Mouse (Mus musculus) limb, embryonic 12.5 days (tissue): ENCODE measurements around the gene Gprc5c. TPM values are rescaled to one million over a fixed set of nuclear protein-coding genes. Genes with fewer than 3 reads are reported as not detected.

Experiments used
- ATAC-seq: fragments of 200-750 bp; cut with Nextera tagmentation; 2 replicates; pipeline ENCODE4 v1.8.0; 2017; ENCODE audit warnings: low read depth, moderate TSS enrichment; ENCODE audit not compliant: insufficient number of reproducible peaks, insufficient read depth, low FRiP score, low TSS enrichment
- H3K27ac ChIP-seq: fragments of 300-500 bp; sonication (generic); 2 replicates; pipeline ENCODE4 v1.5.1; 2016; ENCODE audit warnings: mild to moderate bottlenecking, moderate library complexity
- H3K27me3 ChIP-seq: fragments of 300-500 bp; sonication (generic); 2 replicates; pipeline ENCODE4 v1.6.1; 2016; ENCODE audit warnings: mild to moderate bottlenecking, moderate library complexity
- H3K36me3 ChIP-seq: fragments of 300-500 bp; sonication (generic); 2 replicates; pipeline ENCODE4 v1.6.1; 2016; ENCODE audit warnings: mild to moderate bottlenecking, moderate library complexity
- H3K4me1 ChIP-seq: fragments of 300-500 bp; sonication (generic); replicated peaks from 2 replicates; pipeline ENCODE4 v1.6.1; 2016
- H3K4me2 ChIP-seq: fragments of 300-500 bp; sonication (generic); 2 replicates; pipeline ENCODE4 v1.6.1; 2016; ENCODE audit warnings: mild to moderate bottlenecking, moderate library complexity
- H3K4me3 ChIP-seq: fragments of 300-500 bp; sonication (generic); replicated peaks from 2 replicates; pipeline ENCODE4 v1.5.1; 2016; ENCODE audit warnings: mild to moderate bottlenecking
- H3K9ac ChIP-seq: fragments of 300-500 bp; sonication (generic); replicated peaks from 2 replicates; pipeline ENCODE4 v1.6.1; 2016; ENCODE audit warnings: mild to moderate bottlenecking, moderate library complexity
- H3K9me3 ChIP-seq: fragments of 300-500 bp; sonication (generic); 2 replicates; pipeline ENCODE4 v1.6.1; 2016; ENCODE audit warnings: mild to moderate bottlenecking, moderate library complexity
- WGBS: fragments of 180-500 bp; shearing (Covaris S2); methylation state at CpG from one replicate; pipeline ENCODE4 v1.1.7; 2016; 5-methylcytosine and 5-hydroxymethylcytosine counted together
- polyA plus RNA-seq: library from polyadenylated mRNA; unstranded; fragments of >200 nt; fragmentation: Nextera tagmentation; extraction: Ambion mirVana; gene quantifications from 2 replicates; pipeline ENCODE4 v1.2.1, GENCODE M21; 2016

Gprc5c gene
- 50.7 and 53.8 TPM in 2 replicates for polyA plus RNA-seq

- ATAC-seq: 0 out of 2 replicates have a peak, but pooled peaks have one; percentile 1
- no peaks in the 10 kb centered on the region for H3K36me3 ChIP-seq
- H3K27ac ChIP-seq: peak within 1 kb of the TSS; percentile 98
- H3K9me3 ChIP-seq: no peaks in the 10 kb centered on the region
- under 1% methylated on average over 37 of the region's 43 CpGs for WGBS
- H3K27me3 ChIP-seq: no peaks in the 10 kb centered on the region
- H3K4me3 ChIP-seq: peak within 1 kb of the TSS; percentile 85
- peaks cover 49% of the 10 kb centered on the region for H3K4me1 ChIP-seq
- peak within 1 kb of the TSS; percentile 95 for H3K4me2 ChIP-seq
- H3K9ac ChIP-seq: peak within 1 kb of the TSS; percentile 94
These were observed at the start of gene Gprc5c for GRCm38 (mm10) chr11:114850452-114851268. TSS of gene Gprc5c (plus strand) at chr11:114851152.

- Histone ChIP-seq H3K4me1 (peaks cover 10% of the 10 kb centered on the region), H3K9me3 (no peaks in the 10 kb centered on the region; the same call in 1 of the 2 replicates), H3K27ac (no peak overlapping the region), H3K27me3 (no peaks in the 10 kb centered on the region), H3K4me3 (no peak overlapping the region), H3K4me2 (no peak overlapping the region), H3K36me3 (no peaks in the 10 kb centered on the region), H3K9ac (no peak overlapping the region)
- WGBS: 83% methylated on average over 1 of the region's 1 CpGs
- ATAC-seq: no peak
These were observed 49.0 kb upstream of the Gprc5c start for GRCm38 (mm10) chr11:114801906-114802305.

DNA sequence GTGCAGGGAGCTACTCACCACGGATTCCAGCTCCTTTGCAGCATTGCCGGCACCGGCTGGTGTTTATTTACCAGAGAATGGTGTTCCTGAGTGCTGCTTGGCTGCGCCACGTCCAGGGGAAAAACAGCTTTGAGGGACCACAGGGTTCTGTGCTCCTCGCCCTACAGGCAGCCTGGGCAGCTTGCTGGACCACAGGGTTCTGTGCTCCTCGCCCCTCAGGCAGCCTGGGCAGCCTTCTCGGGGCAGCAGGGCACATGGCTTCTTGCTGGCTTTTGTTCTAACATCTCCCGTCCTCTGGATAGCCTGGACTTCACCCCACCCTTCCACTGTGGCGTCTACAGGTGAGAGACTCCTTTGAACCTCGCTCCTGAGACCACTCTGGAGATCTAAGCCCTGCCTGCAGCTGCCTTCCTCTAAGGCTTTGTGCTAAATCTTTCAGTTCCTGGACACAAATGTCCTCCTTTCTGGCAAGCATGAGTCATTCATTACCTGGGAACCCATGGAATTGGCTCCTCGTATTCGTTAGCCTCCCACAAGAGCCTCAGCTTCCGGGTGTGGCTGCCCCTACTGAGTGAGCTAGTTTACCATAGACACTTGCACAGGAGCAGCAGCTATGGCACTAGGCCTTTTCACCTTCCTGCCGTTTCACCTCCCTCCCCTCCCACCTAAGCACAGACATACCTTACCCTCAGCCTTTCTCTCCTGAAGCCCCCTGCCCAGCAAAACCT, 48.2 kb upstream of the Gprc5c start:
- Histone ChIP-seq H3K27me3 (no peaks in the 10 kb centered on the region), H3K27ac (no peak overlapping the region), H3K9me3 (no peaks in the 10 kb centered on the region; the same call in 1 of the 2 replicates), H3K36me3 (no peaks in the 10 kb centered on the region), H3K4me2 (no peak overlapping the region), H3K4me1 (peaks cover 15% of the 10 kb centered on the region), H3K4me3 (no peak overlapping the region), H3K9ac (no peak overlapping the region)
- 60% methylated on average over 15 of the region's 15 CpGs for WGBS
- no peak for ATAC-seq

GRCm38 (mm10) chr11:114803990-114804389, 47.0 kb upstream of the Gprc5c start:
- Histone ChIP-seq H3K27me3 (no peaks in the 10 kb centered on the region), H3K27ac (no peak overlapping the region), H3K4me2 (no peak overlapping the region), H3K4me3 (no peak overlapping the region), H3K36me3 (no peaks in the 10 kb centered on the region), H3K4me1 (peaks cover 21% of the 10 kb centered on the region), H3K9ac (no peak overlapping the region), H3K9me3 (no peaks in the 10 kb centered on the region; the same call in 1 of the 2 replicates)
- ATAC-seq: no peak
- 67% methylated on average over 8 of the region's 8 CpGs for WGBS

GRCm38 (mm10) chr11:114807025-114807424, 43.9 kb upstream of the Gprc5c start:
- no peak for ATAC-seq
- no peak overlapping the region for H3K4me3 ChIP-seq
- H3K4me1 ChIP-seq: peaks cover 34% of the 10 kb centered on the region
- no peaks in the 10 kb centered on the region for H3K36me3 ChIP-seq
- no peaks in the 10 kb centered on the region; the same call in 1 of the 2 replicates for H3K9me3 ChIP-seq
- no peak overlapping the region for H3K4me2 ChIP-seq
- no peak overlapping the region for H3K9ac ChIP-seq
- WGBS: 67% methylated on average over 2 of the region's 2 CpGs
- H3K27me3 ChIP-seq: no peaks in the 10 kb centered on the region
- H3K27ac ChIP-seq: no peak overlapping the region

GRCm38 (mm10) chr11:114807686-114808427, 43.1 kb upstream of the Gprc5c start:
- Histone ChIP-seq H3K27me3 (no peaks in the 10 kb centered on the region), H3K4me1 (peaks cover 31% of the 10 kb centered on the region), H3K36me3 (no peaks in the 10 kb centered on the region), H3K4me2 (no peak overlapping the region), H3K9me3 (no peaks in the 10 kb centered on the region; the same call in 1 of the 2 replicates), H3K27ac (0 out of 2 replicates have a peak overlapping the region, but pooled peaks have one; percentile 12), H3K4me3 (no peak overlapping the region), H3K9ac (no peak overlapping the region)
- 35% methylated on average over 13 of the region's 14 CpGs for WGBS
- no peak for ATAC-seq

DNA sequence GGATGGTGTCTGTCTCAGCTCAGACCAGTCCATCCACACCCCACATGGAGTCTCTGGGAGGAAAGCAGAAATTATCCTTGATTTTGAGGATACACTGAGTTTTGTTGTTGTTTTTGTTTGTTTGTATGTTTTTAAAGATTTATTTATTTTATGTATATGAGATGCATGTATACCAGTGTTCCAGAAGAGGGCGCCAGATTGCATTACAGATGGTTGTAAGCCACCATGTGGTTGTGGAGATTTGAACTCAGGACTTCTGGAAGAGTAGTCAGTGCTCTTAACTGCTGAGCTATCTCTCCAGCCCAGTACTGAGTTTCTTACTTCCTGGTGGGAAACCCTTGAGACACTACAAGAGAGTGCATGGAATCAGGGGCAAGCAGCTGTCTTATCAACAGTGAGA, 41.6 kb upstream of the Gprc5c start:
- Histone ChIP-seq H3K4me2 (no peak overlapping the region), H3K27me3 (no peaks in the 10 kb centered on the region), H3K36me3 (no peaks in the 10 kb centered on the region), H3K9me3 (no peaks in the 10 kb centered on the region; the same call in 1 of the 2 replicates), H3K9ac (no peak overlapping the region), H3K4me3 (no peak overlapping the region), H3K27ac (no peak overlapping the region), H3K4me1 (peaks cover 28% of the 10 kb centered on the region)
- no peak for ATAC-seq
- 79% methylated on average over 1 of the region's 1 CpGs for WGBS

- no peaks in the 10 kb centered on the region for H3K27me3 ChIP-seq
- H3K9me3 ChIP-seq: no peaks in the 10 kb centered on the region; the same call in 1 of the 2 replicates
- 0 out of 2 replicates have a peak overlapping the region, but pooled peaks have one; percentile 42 for H3K27ac ChIP-seq
- no peak overlapping the region for H3K4me3 ChIP-seq
- H3K4me2 ChIP-seq: no peak overlapping the region
- H3K36me3 ChIP-seq: no peaks in the 10 kb centered on the region
- H3K9ac ChIP-seq: no peak overlapping the region
- no peak for ATAC-seq
- 7% methylated on average over 4 of the region's 4 CpGs for WGBS
- peaks cover 28% of the 10 kb centered on the region for H3K4me1 ChIP-seq
These were observed 40.6 kb upstream of the Gprc5c start for GRCm38 (mm10) chr11:114810344-114810743.

DNA sequence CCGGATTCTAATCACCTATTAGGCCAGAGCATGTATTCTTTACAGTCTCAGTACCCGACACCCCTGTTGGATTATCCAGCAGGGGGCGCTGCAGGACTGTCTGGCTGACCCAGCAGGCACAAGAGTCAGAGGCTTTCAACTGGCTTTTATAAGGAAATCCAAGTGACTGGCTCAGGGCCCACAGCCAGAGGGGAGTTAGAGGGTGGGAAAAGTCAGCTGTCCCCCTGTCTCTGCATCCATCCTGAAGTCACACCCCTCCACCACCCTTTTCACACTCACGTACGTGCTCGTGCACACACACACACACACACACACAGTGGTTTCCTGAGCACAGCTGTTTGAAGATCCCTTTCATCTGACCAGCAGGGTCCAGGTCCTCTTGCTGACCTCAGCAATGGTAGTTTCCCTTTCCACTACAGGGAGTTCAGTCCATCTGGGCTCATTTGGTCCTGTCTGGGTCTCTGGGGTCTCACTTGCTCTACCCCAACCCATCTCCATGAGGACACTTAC, 38.2 kb upstream of the Gprc5c start:
- peak; percentile 46; the same call in 1 of the 2 replicates for ATAC-seq
- Histone ChIP-seq H3K36me3 (no peaks in the 10 kb centered on the region), H3K4me3 (no peak overlapping the region), H3K4me2 (no peak overlapping the region), H3K27me3 (no peaks in the 10 kb centered on the region), H3K9ac (no peak overlapping the region), H3K4me1 (peaks cover 21% of the 10 kb centered on the region), H3K9me3 (no peaks in the 10 kb centered on the region), H3K27ac (no peak overlapping the region)
- 7% methylated on average over 6 of the region's 6 CpGs for WGBS

DNA sequence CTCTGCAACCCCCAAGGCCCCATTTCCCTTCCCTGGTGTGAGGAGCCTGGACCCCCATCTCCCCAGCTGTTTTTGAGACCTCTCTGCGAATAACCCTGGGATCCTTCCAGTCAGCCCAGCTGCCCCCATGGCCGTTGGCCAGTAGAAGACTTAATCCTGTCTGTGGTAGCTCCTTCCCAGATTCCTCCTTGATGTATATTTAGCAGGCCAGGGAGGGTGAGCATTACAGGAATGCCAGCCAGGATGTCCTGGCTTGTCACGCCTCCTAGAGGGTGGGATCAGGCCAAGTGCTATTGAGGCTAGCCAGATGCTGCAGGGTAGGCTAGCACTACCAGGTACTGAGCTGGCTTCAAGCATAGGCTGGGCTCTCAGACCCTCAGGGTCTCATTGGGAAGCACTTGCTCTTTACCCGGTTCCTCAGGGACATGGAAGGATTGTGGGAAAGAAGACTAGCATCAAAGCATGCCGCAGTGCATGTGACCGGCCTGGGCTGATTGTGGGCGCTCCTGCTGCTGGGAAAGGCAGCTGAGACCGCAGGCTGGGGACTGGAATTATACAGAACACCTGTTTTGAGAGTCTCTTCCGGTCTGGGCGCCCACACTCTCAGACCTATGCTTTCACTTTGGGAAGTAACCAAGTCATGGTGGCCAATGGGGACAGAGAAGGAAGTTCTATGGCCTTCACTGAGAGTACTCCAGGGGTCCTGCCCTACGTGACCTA, 35.9 kb upstream of the Gprc5c start:
- WGBS: 63% methylated on average over 11 of the region's 11 CpGs
- Histone ChIP-seq H3K27me3 (no peaks in the 10 kb centered on the region), H3K4me1 (peaks cover 20% of the 10 kb centered on the region), H3K36me3 (no peaks in the 10 kb centered on the region), H3K27ac (no peak overlapping the region), H3K4me2 (no peak overlapping the region), H3K4me3 (no peak overlapping the region), H3K9me3 (peaks cover 9% of the 10 kb centered on the region), H3K9ac (no peak overlapping the region)
- no peak for ATAC-seq
